Mouse (Mus musculus) heart, embryonic 12.5 days (tissue): ENCODE data around the gene Tcp11l2. TPM values are rescaled to one million over a fixed set of nuclear protein-coding genes. Genes with fewer than 3 reads are reported as not detected.

Experiments
- ATAC-seq: fragments of 200-750 bp; cut with Nextera tagmentation; 2 replicates; pipeline ENCODE4 v1.8.0; 2017; ENCODE audit warnings: moderate TSS enrichment, moderate library complexity; ENCODE audit not compliant: insufficient number of reproducible peaks, low FRiP score
- H3K27ac ChIP-seq: fragments of 300-500 bp; sonication (generic); 2 replicates; pipeline ENCODE4 v1.5.1; 2016; ENCODE audit warnings: mild to moderate bottlenecking, moderate library complexity; ENCODE audit not compliant: poor library complexity, severe bottlenecking
- H3K27me3 ChIP-seq: fragments of 300-500 bp; sonication (generic); replicated peaks from 2 replicates; pipeline ENCODE4 v1.6.1; 2016; ENCODE audit warnings: mild to moderate bottlenecking, moderate library complexity
- H3K36me3 ChIP-seq: fragments of 300-500 bp; sonication (generic); 2 replicates; pipeline ENCODE4 v1.6.1; 2016; ENCODE audit warnings: mild to moderate bottlenecking, moderate library complexity
- H3K4me1 ChIP-seq: fragments of 300-500 bp; sonication (generic); replicated peaks from 2 replicates; pipeline ENCODE4 v1.6.1; 2016; ENCODE audit warnings: mild to moderate bottlenecking
- H3K4me2 ChIP-seq: fragments of 300-500 bp; sonication (generic); 2 replicates; pipeline ENCODE4 v1.6.1; 2016; ENCODE audit warnings: mild to moderate bottlenecking, moderate library complexity
- H3K4me3 ChIP-seq: fragments of 300-500 bp; sonication (generic); 2 replicates; pipeline ENCODE4 v1.5.1; 2016; ENCODE audit warnings: mild to moderate bottlenecking
- H3K9ac ChIP-seq: fragments of 300-500 bp; sonication (generic); 2 replicates; pipeline ENCODE4 v1.6.1; 2016; ENCODE audit warnings: mild to moderate bottlenecking, moderate library complexity
- H3K9me3 ChIP-seq: fragments of 300-500 bp; sonication (generic); replicated peaks from 2 replicates; pipeline ENCODE4 v1.6.1; 2016; ENCODE audit warnings: mild to moderate bottlenecking, moderate library complexity
- whole genome bisulfite sequencing: fragments of 180-500 bp; shearing (Covaris S2); methylation state at CpG from one replicate; pipeline ENCODE4 v1.1.7; 2016; 5-methylcytosine and 5-hydroxymethylcytosine counted together
- polyA plus RNA-seq: library from polyadenylated mRNA; unstranded; fragments of >200 nt; fragmentation: Nextera tagmentation; extraction: Ambion mirVana; gene quantifications from 2 replicates; pipeline ENCODE4 v1.2.1, GENCODE M21; 2016

The Tcp11l2 gene
- polyA plus RNA-seq, 1 experiment from 2014 or later = 29.1 TPM

GRCm38 (mm10) chr10:84581191-84581590 lies 4.8 kb downstream of the Tcp11l2 start:
- no peaks in the 10 kb centered on the region for H3K9me3 ChIP-seq
- H3K9ac ChIP-seq = no peak overlapping the region
- H3K4me3 ChIP-seq = no peak overlapping the region
- no peaks in the 10 kb centered on the region for H3K27me3 ChIP-seq
- H3K4me2 ChIP-seq = no peak overlapping the region
- H3K4me1 ChIP-seq = peaks cover 49% of the 10 kb centered on the region
- WGBS = 32% methylated on average over 8 of the region's 8 CpGs
- H3K36me3 ChIP-seq = no peaks in the 10 kb centered on the region
- H3K27ac ChIP-seq = no peak overlapping the region
- no peak for ATAC-seq

- ATAC-seq = no peak
- no peaks in the 10 kb centered on the region for H3K36me3 ChIP-seq
- no peaks in the 10 kb centered on the region for H3K27me3 ChIP-seq
- H3K4me2 ChIP-seq = no peak overlapping the region
- no peak overlapping the region for H3K4me3 ChIP-seq
- 56% methylated on average over 7 of the region's 7 CpGs for WGBS
- H3K9me3 ChIP-seq = no peaks in the 10 kb centered on the region
- H3K4me1 ChIP-seq = peaks cover 48% of the 10 kb centered on the region
- H3K27ac ChIP-seq = no peak overlapping the region
- no peak overlapping the region for H3K9ac ChIP-seq
Observed at GRCm38 (mm10) chr10:84582236-84582635, 5.8 kb downstream of the Tcp11l2 start.

- Histone ChIP-seq H3K27me3 (no peaks in the 10 kb centered on the region), H3K4me1 (peaks cover 33% of the 10 kb centered on the region), H3K27ac (no peak overlapping the region), H3K36me3 (peaks cover 5% of the 10 kb centered on the region; the same call in 1 of the 2 replicates), H3K9me3 (no peaks in the 10 kb centered on the region), H3K4me2 (peak overlapping the region; percentile 31; the same call in 1 of the 2 replicates), H3K9ac (peak overlapping the region; percentile 1; the same call in 1 of the 2 replicates), H3K4me3 (no peak overlapping the region)
- 28% methylated on average over 11 of the region's 11 CpGs for WGBS
- no peak for ATAC-seq
Observed at GRCm38 (mm10) chr10:84584451-84585293, 8.2 kb downstream of the Tcp11l2 start.

- no peak overlapping the region for H3K27ac ChIP-seq
- H3K36me3 ChIP-seq = peaks cover 10% of the 10 kb centered on the region
- H3K4me1 ChIP-seq = peaks cover 33% of the 10 kb centered on the region
- ATAC-seq = no peak
- no peak overlapping the region for H3K9ac ChIP-seq
- H3K27me3 ChIP-seq = no peaks in the 10 kb centered on the region
- H3K9me3 ChIP-seq = no peaks in the 10 kb centered on the region
- H3K4me2 ChIP-seq = no peak overlapping the region
- 59% methylated on average over 2 of the region's 2 CpGs for WGBS
- H3K4me3 ChIP-seq = no peak overlapping the region
Observed at GRCm38 (mm10) chr10:84585294-84585650, 8.8 kb downstream of the Tcp11l2 start.

- Histone ChIP-seq H3K4me2 (no peak overlapping the region), H3K36me3 (peaks cover 30% of the 10 kb centered on the region)
- 70% methylated on average over 14 of the region's 14 CpGs for WGBS
Observed at GRCm38 (mm10) chr10:84590956-84591355, 14.5 kb downstream of the Tcp11l2 start.

GRCm38 (mm10) chr10:84591640-84592148 lies 15.3 kb downstream of the Tcp11l2 start:
- H3K27me3 ChIP-seq = no peaks in the 10 kb centered on the region
- H3K36me3 ChIP-seq = peaks cover 30% of the 10 kb centered on the region
- no peak overlapping the region for H3K4me2 ChIP-seq
- no peak overlapping the region for H3K4me3 ChIP-seq
- H3K9ac ChIP-seq = no peak overlapping the region
- H3K9me3 ChIP-seq = no peaks in the 10 kb centered on the region
- ATAC-seq = no peak
- H3K27ac ChIP-seq = no peak overlapping the region
- H3K4me1 ChIP-seq = peaks cover 1% of the 10 kb centered on the region; the same call in 1 of the 2 replicates
- WGBS = 79% methylated on average over 2 of the region's 2 CpGs

More at GRCm38 (mm10) chr10:84590956-84591355, 14.5 kb downstream of the Tcp11l2 start:
- Histone ChIP-seq H3K4me1 (no peaks in the 10 kb centered on the region), H3K27me3 (no peaks in the 10 kb centered on the region), H3K9ac (no peak overlapping the region), H3K9me3 (no peaks in the 10 kb centered on the region), H3K4me3 (no peak overlapping the region), H3K27ac (no peak overlapping the region)
- ATAC-seq = no peak

GRCm38 (mm10) chr10:84592745-84593144 lies 16.3 kb downstream of the Tcp11l2 start:
- Histone ChIP-seq H3K27me3 (no peaks in the 10 kb centered on the region), H3K36me3 (peaks cover 30% of the 10 kb centered on the region), H3K27ac (no peak overlapping the region), H3K9me3 (no peaks in the 10 kb centered on the region), H3K4me3 (no peak overlapping the region), H3K9ac (no peak overlapping the region), H3K4me1 (peaks cover 7% of the 10 kb centered on the region; the same call in 1 of the 2 replicates), H3K4me2 (no peak overlapping the region)
- WGBS = 52% methylated on average over 3 of the region's 3 CpGs
- no peak for ATAC-seq

GRCm38 (mm10) chr10:84597127-84597785 lies 20.8 kb downstream of the Tcp11l2 start:
- WGBS = 38% methylated on average over 3 of the region's 3 CpGs
- H3K27ac ChIP-seq = peak overlapping the region; percentile 70
- no peaks in the 10 kb centered on the region for H3K9me3 ChIP-seq
- H3K9ac ChIP-seq = no peak overlapping the region
- ATAC-seq = no peak
- no peaks in the 10 kb centered on the region for H3K27me3 ChIP-seq
- no peak overlapping the region for H3K4me2 ChIP-seq
- H3K4me1 ChIP-seq = peaks cover 7% of the 10 kb centered on the region; the same call in 1 of the 2 replicates
- no peak overlapping the region for H3K4me3 ChIP-seq
- peaks cover 6% of the 10 kb centered on the region; the same call in 1 of the 2 replicates for H3K36me3 ChIP-seq

- ATAC-seq = no peak
- Histone ChIP-seq H3K27ac (no peak overlapping the region; the same call in 1 of the 2 replicates), H3K9ac (no peak overlapping the region), H3K4me1 (peaks cover 7% of the 10 kb centered on the region; the same call in 1 of the 2 replicates), H3K36me3 (peaks cover 3% of the 10 kb centered on the region; the same call in 1 of the 2 replicates), H3K9me3 (no peaks in the 10 kb centered on the region), H3K4me3 (no peak overlapping the region), H3K27me3 (no peaks in the 10 kb centered on the region), H3K4me2 (no peak overlapping the region)
- WGBS = 68% methylated on average over 1 of the region's 1 CpGs
Observed at GRCm38 (mm10) chr10:84598172-84598571, 21.7 kb downstream of the Tcp11l2 start.

GRCm38 (mm10) chr10:84600136-84600535 lies 23.7 kb downstream of the Tcp11l2 start:
- 77% methylated on average over 6 of the region's 6 CpGs for WGBS
- no peak overlapping the region for H3K27ac ChIP-seq
- peaks cover 4% of the 10 kb centered on the region for H3K36me3 ChIP-seq
- no peak overlapping the region for H3K4me2 ChIP-seq
- H3K4me3 ChIP-seq = no peak overlapping the region
- H3K4me1 ChIP-seq = peaks cover 7% of the 10 kb centered on the region; the same call in 1 of the 2 replicates
- no peaks in the 10 kb centered on the region for H3K27me3 ChIP-seq
- H3K9me3 ChIP-seq = no peaks in the 10 kb centered on the region
- no peak overlapping the region for H3K9ac ChIP-seq
- no peak for ATAC-seq

- no peak overlapping the region for H3K4me2 ChIP-seq
- ATAC-seq = no peak
- H3K27ac ChIP-seq = no peak overlapping the region
- peaks cover 17% of the 10 kb centered on the region for H3K36me3 ChIP-seq
- no peaks in the 10 kb centered on the region for H3K27me3 ChIP-seq
- 60% methylated on average over 1 of the region's 1 CpGs for WGBS
- H3K4me1 ChIP-seq = peaks cover 5% of the 10 kb centered on the region
- no peak overlapping the region for H3K4me3 ChIP-seq
- H3K9me3 ChIP-seq = no peaks in the 10 kb centered on the region
- no peak overlapping the region for H3K9ac ChIP-seq
Observed at GRCm38 (mm10) chr10:84604335-84604734, 27.9 kb downstream of the Tcp11l2 start.
